Mouse (Mus musculus) limb, embryonic 14.5 days (tissue): ENCODE data around the gene Micu1. TPM values are rescaled to one million over a fixed set of nuclear protein-coding genes. Genes with fewer than 3 reads are reported as not detected.

Experiments used
- ATAC-seq: fragments of 200-750 bp; cut with Nextera tagmentation; 2 replicates; pipeline ENCODE4 v1.8.0; 2017; ENCODE audit warnings: low read depth, moderate number of reproducible peaks, moderate TSS enrichment; ENCODE audit not compliant: low FRiP score
- DNase-seq: peaks from one replicate; pipeline ENCODE4 v3.0.0-alpha.2; 2015; ENCODE audit warnings: low spot score
- H3K27ac ChIP-seq: fragments of 300-500 bp; sonication (generic); replicated peaks from 2 replicates; pipeline ENCODE4 v1.5.1; 2014; ENCODE audit warnings: low read depth, mild to moderate bottlenecking, low read length, moderate library complexity, mixed read lengths
- H3K27me3 ChIP-seq: fragments of 300-500 bp; sonication (generic); 2 replicates; pipeline ENCODE4 v1.6.1; 2014; ENCODE audit warnings: low read length, mixed read lengths; ENCODE audit not compliant: control insufficient read depth, insufficient read depth
- H3K36me3 ChIP-seq: fragments of 300-500 bp; sonication (generic); 2 replicates; pipeline ENCODE4 v1.6.1; 2014; ENCODE audit warnings: mild to moderate bottlenecking, low read length, moderate library complexity, mixed read lengths; ENCODE audit not compliant: control insufficient read depth, insufficient read depth
- H3K4me1 ChIP-seq: fragments of 300-500 bp; sonication (generic); 2 replicates; pipeline ENCODE4 v1.6.1; 2014; ENCODE audit warnings: antibody characterized with exemption, low read length, mixed read lengths; ENCODE audit not compliant: control insufficient read depth, insufficient read depth
- H3K4me2 ChIP-seq: fragments of 300-500 bp; sonication (generic); replicated peaks from 2 replicates; pipeline ENCODE4 v1.6.1; 2014; ENCODE audit warnings: low read depth, mild to moderate bottlenecking, low read length, moderate library complexity; ENCODE audit not compliant: severe bottlenecking
- H3K4me3 ChIP-seq: fragments of 300-500 bp; sonication (generic); replicated peaks from 2 replicates; pipeline ENCODE4 v1.5.1; 2014; ENCODE audit warnings: low read length
- H3K9ac ChIP-seq: fragments of 300-500 bp; sonication (generic); 2 replicates; pipeline ENCODE4 v1.6.1; 2014; ENCODE audit warnings: mild to moderate bottlenecking, low read depth, low read length, moderate library complexity; ENCODE audit not compliant: severe bottlenecking
- H3K9me3 ChIP-seq: fragments of 300-500 bp; sonication (generic); 2 replicates; pipeline ENCODE4 v1.6.1; 2016; ENCODE audit warnings: low read length; ENCODE audit not compliant: control insufficient read depth
- POLR2A ChIP-seq: fragments of 200-500 bp; IDR thresholded peaks from 2 replicates; pipeline ENCODE4 v1.8.0; 2012; ENCODE audit warnings: inconsistent platforms, mild to moderate bottlenecking, moderate library complexity, borderline replicate concordance; ENCODE audit not compliant: insufficient read depth, insufficient read length; ENCODE audit errors: extremely low read depth
- WGBS: fragments of 180-500 bp; shearing (Covaris S2); extraction: QIAGEN DNeasy Blood & Tissue Kit; methylation state at CpG from one replicate; pipeline ENCODE4 v1.1.7; 2014; 5-methylcytosine and 5-hydroxymethylcytosine counted together
- polyA plus RNA-seq, 2 experiments: library from polyadenylated mRNA; depleted of rRNA in 1 of 2; stranded (reverse) in 1 of 2; unstranded in 1 of 2; fragments of >200 nt; fragmentation: Nextera tagmentation in 1 of 2; extraction: Ambion mirVana in 1 of 2; gene quantifications; 2 replicates each; pipeline versions ENCODE4 v1.2.1 to v1.2.3; 2012 to 2014

The Micu1 gene
- polyA plus RNA-seq, 2 experiments, result 81.9 to 93.7 TPM

DNA sequence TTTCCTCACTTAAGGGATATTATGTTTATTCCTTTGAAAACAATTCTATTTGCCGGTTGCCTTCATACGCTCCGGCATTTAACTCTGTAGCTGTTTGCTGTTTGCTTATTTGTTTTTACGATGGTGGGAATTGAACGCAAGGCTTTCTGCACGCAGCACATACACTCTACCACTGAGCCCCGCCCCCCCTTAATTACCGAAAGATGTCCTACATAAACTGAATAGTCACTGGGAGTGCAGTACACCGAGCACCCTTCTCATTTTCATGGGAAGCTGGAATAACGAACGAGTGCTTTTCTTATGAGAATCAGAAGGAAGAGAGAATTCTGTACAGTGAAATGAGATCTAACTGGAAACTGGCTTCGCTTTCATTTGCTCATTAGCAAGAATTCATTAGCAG lies 41.1 kb downstream of the Micu1 start:
- Histone ChIP-seq H3K9ac (no peak overlapping the region), H3K4me2 (no peak overlapping the region), H3K4me1 (0 out of 2 replicates have a peak, but pooled peaks cover 2% of the 10 kb centered on the region), H3K9me3 (no peaks in the 10 kb centered on the region), H3K36me3 (peaks cover 23% of the 10 kb centered on the region), H3K27me3 (no peaks in the 10 kb centered on the region), H3K4me3 (no peak overlapping the region), H3K27ac (no peak overlapping the region)
- WGBS, result 60% methylated on average over 12 of the region's 12 CpGs
- ATAC-seq, result no peak
- DNase-seq, result no peak
- TF ChIP-seq POLR2A, result no peak

DNA sequence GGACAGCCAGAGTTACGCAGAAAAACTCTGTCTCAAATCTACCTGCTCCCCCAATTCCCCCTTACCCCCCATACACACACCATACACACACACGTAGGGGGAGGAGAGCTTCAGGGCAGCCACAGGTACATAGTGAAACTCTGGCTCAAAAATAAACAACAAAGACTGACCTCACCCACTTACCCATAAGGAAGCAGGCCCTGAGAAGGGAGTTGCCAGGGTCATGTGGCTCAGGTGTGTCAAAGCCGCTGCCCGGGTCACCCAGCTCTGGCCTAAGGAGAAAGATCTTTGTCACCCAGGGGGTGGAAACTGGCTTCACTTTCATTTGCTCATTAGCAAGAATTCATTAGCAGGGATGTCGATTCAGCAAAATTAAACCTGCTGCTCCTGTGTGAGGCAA lies 41.7 kb downstream of the Micu1 start:
- Histone ChIP-seq H3K4me2 (no peak overlapping the region), H3K27me3 (no peaks in the 10 kb centered on the region), H3K9ac (no peak overlapping the region), H3K27ac (no peak overlapping the region), H3K4me1 (0 out of 2 replicates have a peak, but pooled peaks cover 2% of the 10 kb centered on the region), H3K36me3 (peaks cover 23% of the 10 kb centered on the region), H3K4me3 (no peak overlapping the region), H3K9me3 (no peaks in the 10 kb centered on the region)
- TF ChIP-seq POLR2A, result no peak
- 81% methylated on average over 5 of the region's 5 CpGs for WGBS
- ATAC-seq (no peak), DNase-seq (no peak)

DNA sequence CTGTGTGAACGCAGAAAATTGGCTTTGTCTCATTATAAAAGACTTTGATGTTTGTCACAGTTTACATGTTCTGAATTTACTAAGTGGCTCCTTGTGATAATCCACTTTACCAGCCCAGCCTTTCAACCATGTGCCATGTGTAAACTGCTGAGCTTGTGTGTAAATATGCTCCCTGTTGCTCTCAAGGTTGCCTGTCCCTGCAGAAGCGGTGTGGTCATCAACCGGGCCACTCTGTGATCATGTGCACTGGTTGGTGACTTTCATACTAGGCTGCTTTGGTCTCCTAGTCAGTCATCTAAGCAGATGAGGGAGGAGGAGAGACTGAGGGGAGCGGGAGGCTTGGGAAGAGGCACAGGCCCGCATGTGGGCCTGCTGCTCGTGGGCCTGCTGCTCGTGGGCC lies 45.1 kb downstream of the Micu1 start:
- Histone ChIP-seq H3K4me1 (no peaks in the 10 kb centered on the region), H3K4me2 (no peak overlapping the region), H3K27ac (no peak overlapping the region), H3K36me3 (peaks cover 10% of the 10 kb centered on the region), H3K9ac (no peak overlapping the region), H3K9me3 (no peaks in the 10 kb centered on the region; the same call in 1 of the 2 replicates), H3K4me3 (no peak overlapping the region), H3K27me3 (no peaks in the 10 kb centered on the region)
- no peak for DNase-seq
- ATAC-seq, result no peak
- 47% methylated on average over 7 of the region's 7 CpGs for WGBS
- TF ChIP-seq POLR2A, result no peak

DNA sequence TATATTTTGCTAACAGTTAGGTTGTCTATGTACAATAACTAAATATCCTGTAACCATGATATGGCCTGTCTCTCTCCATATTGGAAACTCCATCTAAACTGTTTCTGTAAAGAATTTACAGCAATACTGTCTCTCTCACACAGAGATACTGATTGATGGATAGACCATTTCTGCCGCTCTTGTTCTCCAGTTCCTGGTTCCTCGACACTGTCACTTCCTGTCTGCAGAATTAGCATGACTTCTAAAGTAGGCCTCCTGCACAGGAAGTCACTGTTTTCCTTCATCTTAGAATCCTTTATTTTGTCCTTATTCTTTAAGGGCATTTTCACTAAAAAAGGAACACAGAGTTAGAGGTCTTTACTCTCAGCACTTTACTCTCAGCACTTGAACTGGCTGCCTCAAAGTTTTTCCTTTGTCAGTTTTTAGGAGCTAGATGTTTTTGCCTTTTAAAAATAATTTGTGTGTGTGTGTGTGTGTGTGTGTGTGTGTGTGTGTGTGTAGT lies 46.5 kb downstream of the Micu1 start:
- Histone ChIP-seq H3K4me2 (no peak overlapping the region), H3K27me3 (no peaks in the 10 kb centered on the region), H3K27ac (no peak overlapping the region), H3K4me1 (no peaks in the 10 kb centered on the region), H3K4me3 (no peak overlapping the region), H3K9me3 (no peaks in the 10 kb centered on the region; the same call in 1 of the 2 replicates), H3K9ac (no peak overlapping the region), H3K36me3 (peaks cover 12% of the 10 kb centered on the region)
- DNase-seq (no peak), ATAC-seq (no peak)
- WGBS, result 72% methylated on average over 2 of the region's 2 CpGs
- TF ChIP-seq POLR2A, result no peak

DNA sequence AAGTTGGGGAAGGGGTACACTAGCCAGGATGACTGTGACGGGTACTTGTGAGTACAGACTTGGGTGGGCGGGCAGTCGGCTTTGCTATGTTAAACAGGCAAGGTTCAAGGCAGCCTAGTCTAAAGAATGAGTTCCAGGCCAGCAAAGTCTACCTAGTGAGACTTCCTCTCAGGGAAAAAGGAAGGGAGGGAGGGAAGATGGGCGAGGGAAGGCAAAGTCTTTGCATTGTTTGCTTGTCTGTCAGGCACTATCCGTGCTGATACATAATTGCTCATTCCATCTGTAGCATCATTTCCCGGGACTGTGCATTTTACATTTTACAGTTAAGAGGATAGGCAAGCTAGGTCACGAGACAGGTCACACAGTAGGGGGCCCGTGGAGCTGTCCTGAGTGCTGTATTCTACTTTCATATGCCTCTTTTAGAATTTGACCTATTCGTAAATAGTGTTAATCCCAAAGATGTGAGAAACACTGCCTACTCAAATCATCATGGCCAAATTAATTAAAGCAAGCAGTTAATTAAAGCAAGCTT lies 51.3 kb downstream of the Micu1 start:
- DNase-seq, result no peak
- TF ChIP-seq POLR2A, result no peak
- 66% methylated on average over 9 of the region's 9 CpGs for WGBS
- no peak overlapping the region for H3K4me3 ChIP-seq
- H3K36me3 ChIP-seq, result peaks cover 7% of the 10 kb centered on the region
- no peak overlapping the region for H3K27ac ChIP-seq
- no peaks in the 10 kb centered on the region for H3K27me3 ChIP-seq
- H3K4me1 ChIP-seq, result peaks cover 17% of the 10 kb centered on the region
- H3K9me3 ChIP-seq, result no peaks in the 10 kb centered on the region; the same call in 1 of the 2 replicates
- H3K9ac ChIP-seq, result no peak overlapping the region
- H3K4me2 ChIP-seq, result no peak overlapping the region
- no peak for ATAC-seq
